Mouse (Mus musculus) cortical plate, adult 2 months (tissue): Measurements from ENCODE around the gene Otop1. TPM values are rescaled to one million over a fixed set of nuclear protein-coding genes. Genes with fewer than 3 reads are reported as not detected.

ENCODE experiments used
- H3K27ac ChIP-seq: fragments of 200-500 bp; 2 replicates; pipeline ENCODE4 v1.5.1; 2012; ENCODE audit warnings: low read length, control low read depth, inconsistent platforms; ENCODE audit not compliant: insufficient read depth
- H3K4me1 ChIP-seq: fragments of 200-500 bp; 2 replicates; pipeline ENCODE4 v1.6.1; 2011; ENCODE audit warnings: low read length; ENCODE audit not compliant: control insufficient read depth, insufficient read depth
- H3K4me3 ChIP-seq: fragments of 200-500 bp; 2 replicates; pipeline ENCODE4 v1.5.1; 2011; ENCODE audit warnings: mild to moderate bottlenecking, low read length, control low read depth; ENCODE audit not compliant: insufficient read depth
- CTCF ChIP-seq: fragments of 200-500 bp; IDR thresholded peaks from 2 replicates; pipeline ENCODE4 v1.5.1; 2011; ENCODE audit warnings: mild to moderate bottlenecking, control low read depth, low read length; ENCODE audit not compliant: insufficient read depth; ENCODE audit errors: extremely low read depth
- POLR2A ChIP-seq: fragments of 200-500 bp; IDR thresholded peaks from 2 replicates; pipeline ENCODE4 v1.6.1; 2011; ENCODE audit warnings: mild to moderate bottlenecking, low read length, control low read depth; ENCODE audit not compliant: insufficient read depth; ENCODE audit errors: extremely low read depth
- polyA plus RNA-seq: library from polyadenylated mRNA; depleted of rRNA; stranded (reverse); fragments of >200 nt; gene quantifications from 2 replicates; pipeline ENCODE4 v1.2.3, GENCODE M21; 2012

Otop1 gene
- polyA plus RNA-seq, 1 experiment: 0.02 TPM

DNA sequence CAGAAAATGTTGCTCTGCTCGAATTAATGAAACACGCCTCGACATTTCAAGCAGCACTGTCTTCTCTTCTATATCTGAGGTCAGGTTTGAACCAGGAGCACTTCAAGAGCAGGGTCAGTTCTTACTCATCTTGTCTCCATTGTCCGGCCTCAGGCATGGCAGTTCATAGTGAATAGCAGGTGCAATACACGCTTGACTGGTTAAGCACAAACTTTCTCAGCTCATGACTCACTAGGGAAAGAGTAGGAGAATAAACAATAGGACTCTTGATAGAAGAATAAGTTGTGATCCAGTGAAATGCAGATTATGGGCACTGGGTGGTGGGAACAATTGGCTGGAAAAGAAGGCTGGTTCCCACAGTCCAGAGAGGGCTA lies 17.0 kb upstream of the Otop1 start:
- peaks cover 3% of the 10 kb centered on the region; the same call in 1 of the 2 replicates for H3K4me1 ChIP-seq
- no peak overlapping the region for H3K4me3 ChIP-seq
- no peak overlapping the region for H3K27ac ChIP-seq
- TF ChIP-seq CTCF (no peak), POLR2A (no peak)

DNA sequence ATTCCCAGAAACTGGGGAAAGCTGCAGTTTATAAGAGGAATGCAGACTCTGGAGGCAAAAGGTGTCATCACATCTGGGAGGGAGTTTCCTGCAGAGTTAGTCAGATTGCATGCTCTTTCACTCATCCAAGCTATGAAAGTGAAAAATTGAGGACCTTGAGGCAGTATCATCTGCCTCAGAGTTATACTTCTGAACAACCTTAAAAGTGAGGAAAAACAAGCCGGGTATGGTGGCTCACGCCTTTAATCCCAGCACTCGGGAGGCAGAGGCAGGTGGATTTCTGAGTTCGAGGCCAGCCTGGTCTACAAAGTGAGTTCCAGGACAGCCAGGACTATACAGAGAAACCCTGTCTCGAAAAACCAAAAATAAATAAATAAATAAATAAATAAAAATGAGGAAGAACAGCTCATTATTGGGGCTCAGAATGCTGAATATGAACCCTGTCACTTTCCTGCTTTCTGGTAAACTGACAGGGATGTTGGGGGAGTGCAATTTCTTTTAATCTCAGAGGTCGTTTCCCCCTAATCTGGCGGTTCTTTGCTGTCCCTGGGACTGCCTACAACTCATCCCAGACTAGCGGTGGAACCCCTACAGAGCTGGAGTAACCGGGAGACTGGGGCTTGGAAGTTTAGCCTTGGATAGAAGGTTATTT lies 16.2 kb upstream of the Otop1 start:
- TF ChIP-seq CTCF: no peak
- no peak for TF ChIP-seq POLR2A

DNA sequence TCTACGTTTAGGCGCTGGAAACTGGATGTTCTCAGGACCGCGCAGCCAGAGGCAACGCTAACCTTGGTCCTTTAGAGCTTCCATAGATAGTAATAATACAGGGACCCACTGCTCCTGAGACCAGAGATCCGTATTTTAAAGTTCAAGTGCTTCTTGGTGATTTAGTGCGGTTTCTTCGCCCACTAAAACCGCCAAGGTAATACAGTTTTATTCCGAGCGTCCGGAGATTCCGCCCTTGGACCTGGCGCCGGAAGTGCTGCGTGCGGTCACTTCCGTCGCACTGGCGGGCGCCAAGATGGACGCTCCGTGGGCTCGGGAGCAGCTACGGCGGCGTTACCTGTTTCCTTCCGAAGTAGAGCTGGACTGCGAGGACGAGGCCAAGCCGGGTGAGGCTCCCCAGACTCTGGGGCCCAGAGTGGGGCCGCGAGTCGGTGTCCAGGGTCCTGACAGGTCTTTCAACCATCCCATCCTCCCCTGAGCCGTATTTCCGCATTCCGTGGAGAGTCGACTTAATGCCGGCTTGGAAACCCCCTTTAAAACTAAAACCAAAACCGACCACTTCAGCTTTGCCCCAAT lies 15.6 kb upstream of the Otop1 start, which contains the start of gene Tmem128:
Gene Tmem128, plus strand, starts transcription at position 79 of the 576 bp plus-strand sequence.
- TF ChIP-seq CTCF (no peak), POLR2A (peak; percentile 76; the same call in 1 of the 2 replicates)
- Histone ChIP-seq H3K4me1 (peaks cover 3% of the 10 kb centered on the region; the same call in 1 of the 2 replicates), H3K27ac (peak within 1 kb of the TSS; percentile 75), H3K4me3 (peak within 1 kb of the TSS; percentile 88)

More for the DNA sequence above, 16.2 kb upstream of the Otop1 start:
- Histone ChIP-seq H3K27ac (peak overlapping the region; percentile 75), H3K4me3 (peak overlapping the region; percentile 88), H3K4me1 (peaks cover 3% of the 10 kb centered on the region; the same call in 1 of the 2 replicates)

DNA sequence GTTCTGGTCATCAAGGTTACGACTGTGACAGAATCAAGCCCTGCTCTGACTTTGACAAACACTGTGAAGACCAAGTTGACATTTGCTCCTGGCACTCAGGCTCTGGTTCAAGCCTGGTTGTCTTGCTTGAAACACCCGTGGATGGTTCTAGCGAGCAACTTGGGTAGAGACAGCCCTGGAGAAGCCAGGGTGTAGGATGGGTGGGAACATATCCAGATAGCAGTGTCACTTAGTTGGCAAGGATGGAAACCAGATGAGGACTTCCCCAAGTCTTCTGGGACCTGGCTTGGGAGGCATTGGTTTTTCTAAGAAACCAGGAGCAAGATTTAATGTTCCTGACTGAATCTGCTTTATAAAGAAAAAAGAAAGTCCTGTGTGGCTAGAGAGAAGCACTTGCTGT lies 4.8 kb upstream of the Otop1 start:
- H3K4me1 ChIP-seq: no peaks in the 10 kb centered on the region
- TF ChIP-seq POLR2A (no peak), CTCF (no peak)
- H3K4me3 ChIP-seq: no peak overlapping the region
- H3K27ac ChIP-seq: no peak overlapping the region

DNA sequence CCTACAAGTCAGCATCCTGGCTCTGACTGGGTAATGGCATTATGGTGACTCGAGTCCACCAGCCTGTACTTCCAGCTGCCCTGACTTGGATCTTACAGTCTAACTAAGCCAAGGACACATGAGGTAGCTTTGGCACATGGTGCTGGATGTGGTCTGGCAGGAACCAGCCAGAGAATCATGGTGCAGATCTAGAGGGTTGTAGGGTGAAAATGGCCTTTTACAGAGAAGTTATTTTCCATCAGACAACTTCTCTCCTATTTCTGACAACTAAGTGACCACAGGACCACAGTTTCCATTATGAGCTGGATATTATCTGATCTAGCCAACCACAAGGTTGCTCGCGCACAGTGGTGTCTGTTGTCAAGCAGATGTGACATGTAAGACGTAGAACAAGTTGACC lies 1.9 kb upstream of the Otop1 start:
- TF ChIP-seq POLR2A (no peak), CTCF (no peak)
- no peak overlapping the region for H3K4me3 ChIP-seq
- no peaks in the 10 kb centered on the region for H3K4me1 ChIP-seq
- H3K27ac ChIP-seq: no peak overlapping the region

DNA sequence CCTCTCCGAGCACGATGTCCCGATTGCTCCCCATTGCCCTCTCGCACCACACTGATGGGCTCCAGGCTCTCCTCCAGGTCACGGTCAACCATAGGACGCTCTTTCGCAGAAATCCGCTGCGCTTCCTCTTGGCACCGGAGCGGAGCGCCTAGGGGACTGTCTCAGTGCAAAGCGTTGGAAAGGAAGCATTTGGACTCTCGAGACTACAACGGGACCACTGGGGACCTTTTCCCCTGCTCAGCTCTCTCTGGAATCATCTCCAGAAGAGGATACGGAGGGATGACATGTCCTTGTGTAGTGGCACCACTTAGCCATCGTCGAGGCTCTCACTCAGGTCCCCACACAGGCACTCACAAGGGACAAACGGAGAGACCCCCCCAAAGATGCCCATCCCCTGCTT lies 679 bp downstream of the Otop1 start:
- Histone ChIP-seq H3K4me1 (no peaks in the 10 kb centered on the region), H3K4me3 (no peak overlapping the region), H3K27ac (no peak overlapping the region)
- TF ChIP-seq CTCF: no peak

DNA sequence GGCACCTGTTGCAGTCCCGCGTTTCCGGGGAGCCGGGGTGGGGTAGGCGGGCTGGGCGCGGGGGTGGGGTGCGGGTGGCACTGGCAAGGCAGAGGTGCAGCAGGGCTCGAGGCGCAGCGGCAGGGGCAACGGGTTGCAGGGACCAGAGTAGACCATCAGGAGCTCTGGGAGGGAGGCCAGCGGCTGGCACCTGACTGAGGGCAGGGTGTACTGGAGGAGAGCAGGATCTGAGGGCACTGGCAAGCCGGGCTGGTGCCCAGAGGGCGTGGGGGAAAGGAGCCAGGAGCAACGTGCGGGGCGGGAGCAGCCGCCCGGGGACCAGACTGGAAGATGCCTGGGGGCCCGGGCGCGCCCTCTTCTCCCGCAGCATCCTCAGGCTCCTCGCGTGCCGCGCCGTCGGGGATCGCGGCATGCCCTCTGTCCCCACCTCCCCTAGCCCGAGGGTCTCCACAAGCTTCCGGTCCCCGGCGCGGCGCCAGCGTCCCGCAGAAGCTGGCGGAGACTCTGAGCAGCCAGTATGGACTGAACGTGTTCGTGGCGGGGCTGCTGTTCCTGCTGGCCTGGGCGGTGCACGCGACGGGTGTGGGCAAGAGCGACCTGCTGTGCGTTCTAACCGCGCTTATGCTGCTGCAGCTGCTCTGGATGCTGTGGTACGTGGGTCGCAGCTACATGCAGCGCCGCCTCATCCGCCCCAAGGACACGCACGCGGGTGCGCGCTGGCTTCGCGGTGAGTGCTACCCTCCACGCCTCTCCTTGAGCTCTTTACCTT lies 1.5 kb downstream of the Otop1 start:
- TF ChIP-seq POLR2A (no peak), CTCF (no peak)
- no peaks in the 10 kb centered on the region for H3K4me1 ChIP-seq
- no peak overlapping the region for H3K27ac ChIP-seq
- H3K4me3 ChIP-seq: no peak overlapping the region

DNA sequence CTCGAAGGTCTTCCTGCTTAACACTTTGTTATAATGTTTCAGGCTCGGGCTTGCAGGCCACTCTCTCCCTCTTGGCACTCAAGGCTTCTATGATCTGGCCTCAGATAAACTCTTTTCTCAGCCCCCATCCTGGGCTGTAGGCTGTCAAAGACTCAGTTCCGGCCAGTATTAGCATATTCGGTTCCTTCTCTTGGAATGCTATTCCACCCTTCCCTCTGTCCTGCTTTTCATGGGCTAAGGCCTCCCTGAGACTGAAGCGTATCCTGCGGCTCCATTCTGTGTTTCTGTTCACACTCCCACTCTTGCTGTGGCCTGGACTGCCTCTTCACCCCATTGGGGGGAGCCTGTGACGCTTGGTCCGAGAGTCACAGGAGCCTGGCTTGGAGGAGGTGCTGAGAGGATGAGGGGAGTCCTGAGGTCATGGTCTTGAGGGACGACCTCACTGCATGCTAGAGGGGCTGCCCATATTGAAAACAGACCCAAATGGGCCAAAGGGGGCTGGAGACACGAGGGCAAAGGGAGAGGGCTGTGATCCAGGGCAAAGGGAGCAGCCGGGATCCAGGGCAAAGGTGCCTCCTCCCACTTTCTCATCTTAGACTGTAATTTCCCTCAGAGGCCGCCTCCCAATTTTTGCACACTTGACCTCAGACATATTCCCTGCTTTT lies 2.3 kb downstream of the Otop1 start:
- H3K4me1 ChIP-seq: no peaks in the 10 kb centered on the region
- TF ChIP-seq CTCF (no peak), POLR2A (no peak)
- no peak overlapping the region for H3K4me3 ChIP-seq
- no peak overlapping the region for H3K27ac ChIP-seq

DNA sequence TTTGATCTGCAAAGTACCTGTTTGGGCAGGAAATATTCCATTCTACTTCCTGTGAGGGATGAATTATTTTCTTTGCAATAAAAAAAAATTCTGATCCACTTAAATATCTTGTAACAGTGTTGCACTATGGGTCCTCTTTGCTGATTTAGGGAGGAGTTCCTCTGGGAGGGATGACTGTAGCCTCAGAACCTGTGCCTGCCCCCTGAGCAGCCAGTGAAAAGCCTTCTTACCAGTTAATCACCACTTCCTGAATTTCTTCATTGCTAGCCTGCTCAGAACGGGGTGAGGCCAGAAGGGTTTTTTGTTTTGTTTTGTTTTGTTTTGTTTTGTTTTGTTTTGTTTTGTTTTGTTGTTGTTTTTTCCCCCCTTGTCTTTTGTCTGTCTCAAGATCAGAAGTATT lies 4.3 kb downstream of the Otop1 start:
- H3K4me3 ChIP-seq: no peak overlapping the region
- no peak for TF ChIP-seq POLR2A
- H3K27ac ChIP-seq: no peak overlapping the region
- H3K4me1 ChIP-seq: no peaks in the 10 kb centered on the region

DNA sequence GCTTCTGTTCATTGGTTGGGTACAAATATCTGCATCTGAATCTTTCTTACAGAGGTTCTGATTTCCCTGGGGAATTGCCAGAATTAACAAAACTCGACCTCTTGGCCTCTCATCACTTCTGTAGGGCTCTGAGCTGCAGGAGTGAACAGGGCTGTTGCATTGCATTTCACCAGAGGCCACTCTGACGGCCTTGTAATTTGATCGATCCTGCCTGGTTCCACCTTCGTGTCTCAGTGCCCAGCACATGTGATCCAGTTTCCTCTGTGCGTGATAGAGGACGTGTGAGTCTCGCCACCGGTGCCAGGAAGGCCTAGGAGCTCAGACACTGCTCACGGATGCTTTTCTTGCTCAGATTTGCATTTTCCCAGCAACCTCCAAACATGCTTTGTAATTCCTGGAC lies 10.0 kb downstream of the Otop1 start:
- no peak overlapping the region for H3K4me3 ChIP-seq

More for the DNA sequence above, 10.0 kb downstream of the Otop1 start:
- no peak for TF ChIP-seq POLR2A
- no peak for TF ChIP-seq CTCF
- Histone ChIP-seq H3K4me1 (no peaks in the 10 kb centered on the region), H3K27ac (no peak overlapping the region)
